Mouse (Mus musculus): ENCODE measurements around the gene Slc35f2. TPM values are rescaled to one million over a fixed set of nuclear protein-coding genes. Genes with fewer than 3 reads are reported as not detected.

Gene Slc35f2
- total RNA-seq (2021), result 1 to 10 TPM; 3.3 TPM

DNA sequence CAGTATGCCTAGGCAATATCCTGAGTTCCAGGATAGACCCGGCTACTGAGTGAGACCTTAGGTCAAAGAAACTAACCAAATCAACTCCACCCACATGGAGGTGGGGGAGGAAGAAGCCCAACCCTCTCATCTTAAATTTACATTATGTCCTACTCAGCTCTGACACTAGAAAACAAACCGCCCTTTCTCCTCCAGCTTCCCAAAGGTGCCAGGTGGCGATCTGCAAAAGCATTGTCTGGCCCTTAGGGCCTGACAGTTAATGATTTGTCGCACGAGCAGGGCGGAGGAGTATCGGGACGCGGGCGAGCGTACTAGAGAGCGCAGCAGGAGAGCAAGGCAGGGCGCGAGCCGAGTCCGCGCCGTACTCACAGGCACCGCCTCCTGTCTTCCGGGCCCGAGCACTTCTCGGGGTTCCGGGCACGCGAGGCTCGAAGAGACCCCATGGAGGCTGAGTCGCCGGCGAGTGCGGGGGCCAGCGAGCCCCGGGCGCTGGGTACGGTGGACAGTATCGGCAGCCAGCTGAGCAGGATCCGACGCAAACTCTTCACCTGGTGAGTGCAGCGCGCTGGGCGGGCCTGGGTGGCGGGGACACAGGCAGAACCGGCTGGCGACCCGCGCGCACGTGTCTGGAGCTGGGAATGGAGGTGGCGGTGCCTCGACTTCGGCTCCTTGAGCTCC lies at the start of gene Slc35f2:
TSS of gene Slc35f2 (plus strand) at position 195 of the 678 bp plus-strand sequence.
- peak; percentile 33 to 49 for DNase-seq (ENCODE audit: low spot score in 2 of 2)
- intact Hi-C loops (cut with DNase I), result no loop called here

DNA sequence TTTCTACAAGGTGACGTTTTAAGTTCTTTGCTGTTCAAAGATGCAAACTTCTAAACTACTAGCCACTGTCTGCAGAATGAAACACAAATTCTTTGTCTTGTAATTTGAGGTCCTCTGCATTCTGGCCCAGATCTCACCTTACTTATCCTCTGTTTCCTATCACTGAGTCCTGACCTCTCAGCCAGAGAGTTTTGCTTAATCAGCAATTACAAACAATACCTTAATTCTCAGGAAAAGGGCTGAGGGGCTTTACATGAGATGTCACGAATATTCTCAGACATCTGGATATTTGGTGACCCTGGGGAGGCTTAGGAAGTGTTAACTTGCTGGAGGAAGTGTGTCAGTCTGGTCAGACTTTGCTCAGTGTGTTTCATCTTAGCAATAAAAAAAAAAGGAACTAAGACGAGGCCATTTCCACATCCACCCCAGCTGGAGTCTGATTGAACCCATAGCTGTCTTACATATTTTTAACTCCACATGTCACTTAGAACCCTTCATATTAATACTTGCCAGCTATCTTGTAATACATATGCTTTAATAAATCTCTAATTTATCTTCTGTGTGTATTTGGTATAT lies 30.4 kb upstream of the Slc35f2 start:
- intact Hi-C loops (cut with DNase I), result no loop called here
- DNase-seq (ENCODE audit: low spot score in 2 of 2), result no peak

DNA sequence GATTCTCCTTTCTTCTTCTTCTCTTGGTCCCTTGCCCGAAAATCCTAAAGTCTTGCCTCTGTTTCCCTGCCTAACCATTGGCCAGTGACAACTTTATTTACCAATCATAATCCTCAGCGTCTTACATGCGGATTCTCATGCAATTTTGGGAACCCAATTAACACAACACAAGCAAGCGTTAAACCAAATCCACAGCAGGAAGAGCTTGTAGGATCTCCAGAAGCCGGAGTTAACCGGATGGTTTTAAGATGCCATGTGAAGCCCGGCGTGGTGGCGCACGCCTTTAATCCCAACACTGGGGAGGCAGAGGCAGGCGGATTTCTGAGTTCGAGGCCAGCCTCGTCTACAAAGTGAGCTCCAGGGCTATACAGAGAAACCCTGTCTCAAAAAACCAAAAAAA lies 20.9 kb upstream of the Slc35f2 start:
- no peak for DNase-seq (ENCODE audit: low spot score in 2 of 2)
- intact Hi-C loops (cut with DNase I), result loop anchor here (10.0 kb wide), 1 partner anchor 64 kb away; no protein-coding TSS in a partner anchor

DNA sequence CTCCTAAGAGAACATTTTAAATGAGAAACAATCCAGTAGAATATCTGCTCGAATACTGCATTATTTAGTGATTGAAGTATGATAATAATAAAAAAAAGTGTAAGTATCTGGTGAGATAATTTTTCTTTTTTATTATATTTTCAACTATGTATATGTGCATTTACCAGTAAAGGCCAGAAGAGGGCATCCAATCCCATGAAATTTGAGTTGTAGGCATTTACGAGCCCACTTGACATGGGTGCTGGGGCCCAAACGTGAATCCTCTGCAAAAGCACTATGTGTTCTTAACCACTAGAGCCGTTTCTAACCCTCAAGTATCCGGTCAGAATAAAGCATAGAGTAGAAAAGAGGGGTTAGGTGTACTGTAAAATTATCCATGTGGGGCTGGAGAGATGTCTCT lies 20.4 kb upstream of the Slc35f2 start:
- intact Hi-C loops (cut with DNase I), result loop anchor here (10.0 kb wide), 1 partner anchor 64 kb away; no protein-coding TSS in a partner anchor
- no peak for DNase-seq (ENCODE audit: low spot score in 2 of 2)

DNA sequence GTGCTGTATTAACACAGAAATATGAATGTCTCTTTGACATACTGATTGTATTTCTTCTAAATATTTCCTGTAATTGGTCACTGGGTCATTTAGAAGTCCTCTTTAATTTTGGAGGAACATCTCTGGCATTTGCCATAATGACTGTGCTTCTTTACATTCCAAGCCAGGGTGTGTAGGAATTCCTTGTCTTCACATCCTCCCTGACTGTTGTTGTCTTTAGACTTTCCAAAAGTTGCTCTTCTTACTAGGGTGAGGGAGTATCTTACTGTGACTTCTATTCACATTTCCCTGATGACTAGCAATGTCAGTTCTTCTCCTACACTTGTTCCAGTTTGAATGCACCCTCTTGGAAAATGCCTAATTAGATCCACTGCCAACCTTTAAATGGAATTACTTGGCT lies 16.5 kb upstream of the Slc35f2 start:
- intact Hi-C loops (cut with DNase I), result loop anchor here (10.0 kb wide), 1 partner anchor 60 kb away; no protein-coding TSS in a partner anchor
- DNase-seq (ENCODE audit: low spot score in 2 of 2), result no peak

DNA sequence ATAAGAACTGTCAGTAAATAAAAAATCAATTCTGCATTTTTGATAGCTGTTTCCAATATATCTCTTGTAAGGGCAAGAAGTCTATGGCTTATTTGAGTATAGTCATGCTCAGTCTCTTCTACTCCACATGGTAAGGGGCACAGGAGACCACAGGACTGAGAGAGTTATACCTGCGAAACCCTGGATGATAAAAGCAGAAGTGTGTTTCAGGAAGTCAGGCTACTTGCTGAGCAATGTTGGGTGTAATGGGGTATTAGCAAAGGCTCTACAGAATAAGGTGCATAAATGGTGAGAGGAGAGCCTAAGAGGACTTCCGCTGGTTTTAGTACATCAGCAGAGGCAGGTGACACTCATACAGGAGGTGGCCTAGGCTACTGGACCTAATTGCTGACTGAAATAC lies 13.2 kb upstream of the Slc35f2 start:
- DNase-seq (ENCODE audit: low spot score in 2 of 2), result no peak
- intact Hi-C loops (cut with DNase I), result loop anchor here (10.0 kb wide), 1 partner anchor 57 kb away; no protein-coding TSS in a partner anchor

DNA sequence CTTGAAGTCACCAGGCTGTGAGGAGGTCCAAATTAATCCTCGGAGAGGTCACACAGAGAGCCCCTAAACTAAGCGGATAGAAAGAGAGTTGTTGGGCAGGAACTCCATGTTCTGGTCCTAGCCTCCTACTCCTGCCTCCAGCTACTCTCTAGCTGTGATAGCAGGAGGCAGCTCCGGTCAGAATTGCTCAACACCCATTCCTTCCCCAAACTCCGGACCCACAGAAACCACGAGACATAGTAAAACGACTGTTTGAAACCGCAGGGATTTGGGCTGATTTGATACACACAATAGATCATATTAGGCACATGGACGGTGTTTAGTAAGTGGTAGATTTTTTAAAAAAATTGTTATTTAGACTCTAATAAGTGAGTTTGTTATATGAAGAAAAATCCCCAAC lies 6.6 kb upstream of the Slc35f2 start:
- no peak for DNase-seq (ENCODE audit: low spot score in 2 of 2)
- intact Hi-C loops (cut with DNase I), result no loop called here

DNA sequence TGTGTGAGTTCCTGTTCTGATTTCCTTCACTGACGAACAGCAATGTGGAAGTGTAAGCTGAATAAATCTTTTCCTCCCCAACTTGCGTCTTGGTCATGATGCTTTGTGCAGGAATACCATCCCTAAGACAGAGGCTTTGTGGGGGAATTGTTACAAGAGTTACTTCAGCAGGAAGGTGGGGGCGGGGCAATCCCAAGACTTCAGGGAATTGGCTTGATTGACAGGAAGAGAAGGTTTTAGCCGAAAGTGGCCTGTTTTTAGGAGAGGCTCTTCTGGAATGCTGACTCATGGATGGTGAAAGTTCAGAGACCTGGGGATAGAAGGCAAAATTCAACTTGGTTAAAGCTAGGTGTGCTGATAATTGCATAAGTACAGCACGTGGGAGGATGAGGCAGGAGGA lies 2.9 kb upstream of the Slc35f2 start:
- intact Hi-C loops (cut with DNase I), result no loop called here
- DNase-seq (ENCODE audit: low spot score in 2 of 2), result no peak

DNA sequence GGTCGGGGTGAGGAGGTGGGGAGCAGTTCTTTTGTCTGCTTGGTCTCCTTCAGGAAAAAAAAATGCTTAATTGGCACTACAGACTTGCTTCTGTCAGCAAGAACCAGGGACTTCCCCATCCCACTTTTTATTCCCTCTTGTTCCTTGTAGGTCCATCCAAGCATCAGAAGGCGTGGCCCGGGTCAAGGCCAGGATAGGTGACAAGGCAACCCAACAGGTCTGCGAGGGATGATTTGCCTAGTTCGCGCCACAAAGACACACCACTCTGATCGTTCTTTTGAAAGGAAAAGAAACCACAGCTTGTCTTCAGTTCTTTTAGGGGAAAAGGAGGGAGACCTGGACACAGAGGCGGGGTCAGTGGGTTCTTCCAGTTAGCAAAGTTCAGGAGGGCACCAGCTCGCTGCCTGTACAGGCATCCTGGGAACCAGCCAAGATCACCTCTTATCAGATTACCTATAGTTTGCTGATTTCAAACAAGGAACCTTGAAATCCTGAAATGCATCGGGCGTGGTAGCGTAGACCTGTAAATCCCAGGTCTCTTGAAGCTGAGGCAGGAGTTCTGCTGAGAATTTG lies 481 bp upstream of the Slc35f2 start:
- no peak for DNase-seq (ENCODE audit: low spot score in 2 of 2)
- intact Hi-C loops (cut with DNase I), result no loop called here

DNA sequence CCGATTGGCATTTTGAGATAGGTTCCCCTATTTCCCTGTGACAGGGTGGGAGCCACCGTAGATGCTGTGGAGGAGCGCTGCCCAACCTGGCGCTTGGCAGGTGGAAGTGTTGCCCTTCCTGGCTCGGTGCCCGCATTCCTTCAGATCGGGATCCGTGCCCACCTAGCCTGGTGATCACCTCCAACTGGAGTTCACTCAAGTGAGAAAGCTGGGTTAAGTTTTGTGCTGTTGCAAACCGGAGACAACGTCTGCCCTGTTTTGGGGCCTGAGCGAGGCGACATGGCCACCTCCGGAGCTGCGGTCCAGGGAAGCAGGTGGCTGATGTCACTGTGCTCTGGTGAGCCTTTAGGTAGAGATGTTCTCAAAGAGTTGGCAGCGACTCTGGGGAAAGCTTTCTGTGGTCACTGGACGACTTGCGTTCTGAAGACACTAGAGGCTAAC lies 803 bp downstream of the Slc35f2 start:
- DNase-seq (ENCODE audit: low spot score in 2 of 2), result peak; percentile 10
- intact Hi-C loops (cut with DNase I), result no loop called here

DNA sequence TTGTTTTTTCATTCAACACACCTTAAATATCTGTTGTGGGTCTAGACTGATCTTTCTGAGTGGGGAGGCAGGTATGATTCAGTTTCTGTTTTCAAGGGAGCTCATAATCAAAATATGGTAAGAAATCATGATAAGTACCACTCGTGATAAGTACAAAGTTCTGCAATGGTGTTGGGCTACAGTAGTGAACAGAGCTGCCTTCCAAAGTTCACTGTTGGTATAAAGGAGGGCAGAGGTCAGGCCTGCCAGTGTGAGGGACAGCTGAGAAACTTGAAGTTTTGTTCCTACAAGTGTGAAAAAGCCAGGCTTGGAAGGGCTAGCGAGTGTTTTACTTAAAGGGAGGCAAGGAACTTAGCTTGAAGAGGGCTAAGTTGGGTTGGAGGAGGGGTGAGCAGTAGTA lies 4.2 kb downstream of the Slc35f2 start:
- no peak for DNase-seq (ENCODE audit: low spot score in 2 of 2)

DNA sequence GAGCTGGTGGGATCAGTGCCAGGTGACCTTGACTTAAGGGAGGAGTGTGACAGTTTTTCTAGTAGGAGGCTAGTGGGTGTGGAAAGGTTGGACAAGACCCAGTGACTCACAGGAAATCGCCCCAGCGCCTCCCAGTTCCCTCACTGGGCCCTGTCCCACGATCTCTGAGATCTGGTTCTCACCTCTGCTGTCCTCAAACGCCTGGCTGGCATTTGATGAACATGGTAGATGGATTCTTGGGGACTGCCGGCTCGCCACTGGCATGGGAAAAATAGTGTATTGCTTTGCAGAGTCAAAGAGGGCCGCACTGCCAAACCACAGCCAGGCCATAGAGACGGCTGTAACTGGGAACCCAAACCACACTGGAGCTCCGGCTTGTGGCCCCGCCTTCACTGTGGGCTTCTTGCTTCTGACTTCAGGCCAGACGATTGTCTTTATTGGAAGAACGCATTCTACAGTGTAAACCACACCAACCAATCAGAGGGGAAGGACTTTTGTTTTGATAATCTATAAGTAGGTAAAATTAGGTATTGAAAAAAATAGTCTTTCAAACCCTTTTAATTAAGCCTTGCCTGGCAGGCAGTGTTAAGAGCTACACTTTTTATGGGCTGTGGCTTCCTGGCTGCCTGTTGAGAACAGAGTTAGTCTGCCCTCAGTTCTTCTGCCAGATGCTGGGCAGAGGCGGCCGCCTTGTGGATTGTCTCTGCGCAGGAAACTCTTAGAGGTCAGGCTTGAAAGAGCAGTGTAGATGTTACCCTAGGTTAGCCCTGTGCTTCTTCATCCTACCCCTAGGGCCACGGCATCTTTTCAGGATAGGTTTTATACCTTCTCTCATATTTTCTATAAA lies 15.4 kb downstream of the Slc35f2 start:
- no peak for DNase-seq (ENCODE audit: low spot score in 2 of 2)
- intact Hi-C loops (cut with DNase I), result no loop called here

More for the DNA sequence above, 4.2 kb downstream of the Slc35f2 start:
- intact Hi-C loops (cut with DNase I), result no loop called here

DNA sequence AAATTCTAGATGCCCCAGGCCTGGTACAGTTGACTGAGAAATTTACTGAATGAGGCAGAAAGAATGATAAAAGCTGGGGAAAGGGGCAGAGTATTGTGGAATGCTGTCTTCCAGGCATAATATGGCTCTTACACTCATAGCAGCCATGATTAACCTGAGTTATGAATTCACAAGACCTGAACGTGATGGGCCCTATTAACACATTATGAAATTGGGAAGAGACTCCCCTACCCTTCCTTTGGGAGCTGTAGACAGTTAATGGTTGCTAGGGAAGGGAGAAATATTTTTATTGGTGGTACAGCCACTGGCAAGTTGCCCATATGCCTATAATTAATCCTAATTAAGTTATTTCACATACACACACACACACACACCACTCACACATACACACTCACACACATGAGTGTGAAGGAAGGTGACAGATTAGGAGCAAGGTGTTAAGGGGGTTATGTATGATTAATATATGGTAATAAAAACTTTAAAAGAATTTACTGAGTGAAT lies 22.5 kb downstream of the Slc35f2 start:
- intact Hi-C loops (cut with DNase I), result no loop called here
- DNase-seq (ENCODE audit: low spot score in 2 of 2), result no peak

DNA sequence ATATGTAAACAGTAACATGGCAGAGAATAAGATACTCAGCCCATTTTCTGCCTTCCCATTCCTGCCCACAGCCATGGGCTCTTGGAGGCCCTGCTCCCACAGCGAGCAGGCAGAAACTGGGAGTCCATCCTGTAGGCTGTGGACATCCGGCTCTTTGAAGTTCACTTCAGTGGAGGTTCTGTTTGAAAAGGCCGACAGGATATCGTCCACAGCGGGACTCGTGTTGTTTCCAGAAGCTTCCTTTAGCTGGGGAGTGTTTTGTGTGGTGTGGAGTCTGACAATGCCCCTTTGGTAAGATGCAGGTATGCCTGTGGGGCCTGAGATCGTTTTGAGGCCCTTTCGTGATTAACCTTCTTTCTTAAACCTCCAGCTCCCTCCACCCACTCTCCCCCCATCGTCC lies 23.2 kb downstream of the Slc35f2 start:
- DNase-seq (ENCODE audit: low spot score in 2 of 2), result no peak
- intact Hi-C loops (cut with DNase I), result no loop called here

DNA sequence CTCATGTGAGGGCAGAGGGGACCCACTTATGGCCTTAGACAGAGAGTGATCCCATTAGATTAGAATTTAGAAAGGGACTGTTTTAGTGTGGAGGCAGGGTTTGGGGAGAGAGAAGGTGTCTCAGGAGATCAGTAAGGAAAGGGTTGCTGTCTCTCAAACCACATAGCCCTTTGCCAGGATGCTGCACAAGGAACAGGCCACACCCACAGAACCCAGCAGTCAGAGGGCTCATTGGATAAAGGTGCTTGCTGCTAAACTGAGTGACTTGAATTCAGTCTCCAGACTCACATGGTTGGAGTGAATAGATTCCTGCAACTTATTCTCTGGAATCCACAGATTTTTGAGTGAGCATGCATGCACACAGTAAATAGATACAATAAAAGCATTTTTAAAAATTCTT lies 24.0 kb downstream of the Slc35f2 start:
- no peak for DNase-seq (ENCODE audit: low spot score in 2 of 2)
- intact Hi-C loops (cut with DNase I), result no loop called here

DNA sequence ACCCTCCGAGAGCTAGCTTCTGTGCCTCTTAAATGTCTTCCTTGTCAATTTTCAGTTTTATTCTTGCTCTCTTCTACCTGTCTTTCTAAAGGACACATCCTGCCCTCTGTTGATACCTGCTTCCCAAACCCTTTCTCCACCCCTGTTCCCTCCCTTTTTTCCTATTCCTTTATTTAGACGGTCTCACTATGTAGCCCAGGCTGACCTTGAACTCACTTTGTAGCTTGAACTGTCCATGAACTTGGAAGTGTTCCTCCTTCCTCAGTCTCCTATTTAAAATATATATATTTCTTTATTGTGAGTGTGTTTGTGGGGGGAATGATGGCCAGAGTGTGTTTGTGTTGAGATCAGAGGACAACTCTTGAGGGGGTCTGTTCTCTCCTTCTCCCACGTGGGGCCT lies 25.0 kb downstream of the Slc35f2 start:
- no peak for DNase-seq (ENCODE audit: low spot score in 2 of 2)
- intact Hi-C loops (cut with DNase I), result no loop called here

DNA sequence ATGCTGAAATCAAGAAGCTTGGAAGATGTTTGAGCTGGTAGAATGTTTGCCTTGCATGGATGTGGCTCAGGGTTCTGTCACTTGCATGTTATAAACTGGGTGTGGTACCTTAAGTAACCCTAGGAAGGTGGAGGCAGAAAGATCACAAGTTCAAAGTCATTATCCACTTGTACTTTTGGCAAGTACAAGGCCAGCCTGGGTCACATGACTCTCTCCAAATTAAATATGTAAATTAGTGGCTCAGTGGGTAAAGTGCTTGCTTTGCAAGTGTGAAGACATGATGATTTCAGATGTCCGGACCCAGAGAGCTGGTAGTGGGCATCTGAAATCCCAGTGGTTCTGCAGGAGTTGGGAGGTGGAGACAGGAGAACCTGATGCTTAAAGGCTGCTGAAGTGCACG lies 25.8 kb downstream of the Slc35f2 start:
- DNase-seq (ENCODE audit: low spot score in 2 of 2), result no peak
- intact Hi-C loops (cut with DNase I), result no loop called here

DNA sequence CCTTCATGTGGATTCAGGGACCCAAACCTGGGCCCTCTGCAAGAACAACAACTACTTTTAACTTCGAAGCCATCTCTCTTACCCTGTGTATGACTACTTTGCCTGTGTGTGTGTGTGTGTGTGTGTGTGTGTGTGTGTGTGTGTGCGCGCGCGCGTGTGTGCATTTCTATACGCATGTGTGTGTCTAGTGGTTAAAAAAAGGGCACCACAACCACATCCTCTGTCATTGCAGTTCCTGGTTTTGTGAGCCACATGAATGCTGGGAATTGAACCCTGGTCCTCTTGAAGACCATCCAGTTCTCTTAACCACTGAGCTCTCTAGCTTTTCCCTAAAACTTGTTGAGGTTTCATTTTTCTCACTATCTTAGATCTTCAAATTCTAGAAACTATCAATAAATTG lies 31.6 kb downstream of the Slc35f2 start:
- intact Hi-C loops (cut with DNase I), result no loop called here
- DNase-seq (ENCODE audit: low spot score in 2 of 2), result no peak

DNA sequence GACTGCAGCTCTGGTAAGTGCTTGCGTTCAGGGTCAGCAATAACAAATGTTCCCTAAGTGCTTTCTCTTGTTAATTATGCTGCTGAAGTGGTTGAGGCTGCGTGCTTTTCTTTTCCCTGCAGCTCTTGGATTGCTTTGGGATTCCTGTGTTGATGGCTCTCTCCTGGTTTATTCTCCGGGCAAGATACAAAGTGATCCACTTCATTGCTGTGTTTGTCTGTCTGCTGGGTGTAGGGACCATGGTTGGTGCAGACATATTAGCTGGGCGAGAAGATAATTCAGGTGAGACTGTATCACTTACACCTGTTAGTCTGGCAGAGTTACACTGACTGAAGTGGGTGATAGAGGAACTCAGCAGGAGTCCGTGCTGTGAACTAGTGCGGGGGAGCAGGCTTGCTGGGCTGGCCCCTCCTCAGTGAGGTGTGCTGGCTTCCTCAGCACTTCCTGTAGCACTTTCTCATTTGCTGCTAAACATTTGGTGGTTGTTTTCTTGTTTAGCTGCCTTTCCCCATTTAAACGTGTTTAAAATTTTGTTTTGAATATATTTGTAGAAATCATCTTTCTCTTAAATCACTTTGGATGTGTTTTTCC lies 35.3 kb downstream of the Slc35f2 start:
- intact Hi-C loops (cut with DNase I), result no loop called here
- no peak for DNase-seq (ENCODE audit: low spot score in 2 of 2)

DNA sequence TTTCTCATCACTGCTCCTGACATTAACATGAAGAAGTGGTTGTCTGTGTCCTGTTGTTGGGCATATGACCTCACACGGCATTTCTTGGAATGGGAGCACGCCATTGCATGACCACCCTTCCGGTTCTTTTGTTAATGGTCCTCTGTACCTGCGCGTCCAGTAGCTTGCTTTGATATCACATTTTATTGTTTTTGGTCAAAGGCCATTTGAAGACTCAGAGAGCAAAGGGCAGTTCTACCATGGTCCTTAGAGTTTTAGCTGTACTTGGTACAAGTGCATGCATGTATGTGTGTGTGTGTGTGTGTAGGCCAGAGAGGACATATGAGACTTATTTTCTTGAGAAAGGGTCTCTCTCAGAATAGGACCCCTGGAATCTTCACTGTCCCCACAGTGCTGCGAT lies 42.1 kb downstream of the Slc35f2 start:
- intact Hi-C loops (cut with DNase I), result loop anchor here (10.0 kb wide), 1 partner anchor 59 kb away; no protein-coding TSS in a partner anchor
- no peak for DNase-seq (ENCODE audit: low spot score in 2 of 2)

All from left cerebral cortex, postnatal 36 days (tissue).